19 mouse cellular contexts compared by ENCODE assay signal in genomic region chr4:63405683-63406082, GRCm38 (mm10). TPM values are rescaled to one million over a fixed set of nuclear protein-coding genes. Genes with fewer than 3 reads are reported as not detected.
DNase-seq lines count a peak whose midpoint lies in the region; ATAC-seq and TF ChIP-seq lines count a peak whose summit lies in the region.
"Had no signal": no experiment of that assay in that cellular context is flagged by ENCODE, and none has a peak within 500 bp of the region (broad histone marks: within the 10 kb centered on the region; RNA-seq: fewer than 3 reads in every experiment).

No protein-coding gene starts in this region.

- no peaks in the 10 kb centered on the region for H3K9me3 ChIP-seq in liver, postnatal 0 days (ENCODE audit: low read length)
- H3K9me3 ChIP-seq: limb, embryonic 13.5 days had no signal

- H3K4me3 ChIP-seq in liver, postnatal 0 days (ENCODE audit: low read depth, low read length): no peak overlapping the region
- H3K4me3 ChIP-seq: left cerebral cortex, adult 2 months; limb, embryonic 13.5 days had no signal

- TF ChIP-seq EP300 in liver, postnatal 0 days (IDR thresholded peaks at IDR 0.05; ENCODE audit: low read depth): no peak

- 43% methylated on average over 4 of the region's 4 CpGs for WGBS in liver, postnatal 0 days (ENCODE audit: insufficient replicate concordance)

- DNase-seq in CD4-positive, CD25-positive, alpha-beta regulatory T cell, adult 2 months (ENCODE audit: low read depth, low spot score): peak; percentile 16
- no peak for DNase-seq in liver, postnatal 0 days
- DNase-seq in liver: no peak
- DNase-seq in thymus, postnatal 14 days: peak; percentile 20
- DNase-seq in thymus, postnatal 10 days (ENCODE audit: low spot score in 2 of 2): no peak
- DNase-seq in naive thymus-derived CD4-positive, alpha-beta T cell, adult 2 months (ENCODE audit: low read depth): peak; percentile 12
- no peak for DNase-seq in right cerebral cortex, postnatal 4 days
- DNase-seq: cerebellum, postnatal 14 days; gastrocnemius, postnatal 14 days; kidney, postnatal 10 days; lung, adult 2 months; right cerebral cortex, postnatal 14 days had no signal

- no peaks in the 10 kb centered on the region for H3K36me3 ChIP-seq in liver, postnatal 0 days (replicated peaks; ENCODE audit: insufficient read depth, low read length)
- H3K36me3 ChIP-seq: limb, embryonic 13.5 days had no signal

- peak overlapping the region; percentile 60; the same call in 1 of the 2 replicates for H3K4me2 ChIP-seq in liver, postnatal 0 days (ENCODE audit: low read depth, low read length)
- H3K4me2 ChIP-seq: heart, embryonic 11.5 days; limb, embryonic 13.5 days had no signal

- H3K27me3 ChIP-seq in liver, postnatal 0 days (ENCODE audit: insufficient read depth, low read length): peaks cover 6% of the 10 kb centered on the region; the same call in 1 of the 2 replicates
- H3K27me3 ChIP-seq: limb, embryonic 13.5 days; Patski had no signal

- peak overlapping the region; percentile 92 for H3K27ac ChIP-seq in liver, postnatal 0 days (ENCODE audit: low read depth)
- H3K27ac ChIP-seq: left cerebral cortex, adult 2 months; limb, embryonic 13.5 days had no signal

- TF ChIP-seq CTCF in liver, postnatal 0 days (IDR thresholded peaks at IDR 0.05; ENCODE audit: low read depth): no peak

- ATAC-seq in CD4-positive, CD25-positive, alpha-beta regulatory T cell, adult 4 months: no peak
- ATAC-seq in liver, postnatal 0 days: no peak
- ATAC-seq: intestine, embryonic 16.5 days; Patski had no signal

- peaks cover 55% of the 10 kb centered on the region for H3K4me1 ChIP-seq in liver, postnatal 0 days (ENCODE audit: insufficient read depth)

- H3K9ac ChIP-seq in liver, postnatal 0 days (replicated peaks): no peak overlapping the region

RNA-seq across cellular contexts. Expression of gene Akna, which starts 2.5 kb away (rescaled TPM):
- 100 to 1,000 TPM in 1 of 2 experiments, 10 to 100 TPM in 1; 95.9 to 158 TPM for polyA plus RNA-seq in CD4-positive, CD25-positive, alpha-beta regulatory T cell, adult 4 months (2017; shearing (Covaris generic))
- polyA plus RNA-seq in liver, postnatal 0 days (2015; fragmentation: Nextera tagmentation; extraction: Ambion mirVana): 4.6 and 5.2 TPM in 2 replicates

RNA-seq across cellular contexts. Expression of gene Orm2, which starts 43.4 kb away (rescaled TPM):
- under 1 TPM in 1 of 2 experiments, not detected in 1; 0.43 TPM for polyA plus RNA-seq in CD4-positive, CD25-positive, alpha-beta regulatory T cell, adult 4 months (2017; shearing (Covaris generic))
- not detected in 2 replicates for polyA plus RNA-seq in liver, postnatal 0 days (2015; fragmentation: Nextera tagmentation; extraction: Ambion mirVana)
- polyA plus RNA-seq: heart, embryonic 11.5 days; intestine, embryonic 16.5 days; limb, embryonic 13.5 days; stomach, embryonic 14.5 days had no signal

RNA-seq across cellular contexts. Expression of gene Orm3, which starts 49.7 kb away (rescaled TPM):
- polyA plus RNA-seq in CD4-positive, CD25-positive, alpha-beta regulatory T cell, adult 4 months (2017; shearing (Covaris generic)): 1 to 10 TPM in 1 of 2 experiments, under 1 TPM in 1; 0.79 to 1.2 TPM
- not detected in 2 replicates for polyA plus RNA-seq in liver, postnatal 0 days (2015; fragmentation: Nextera tagmentation; extraction: Ambion mirVana)
- polyA plus RNA-seq: heart, embryonic 11.5 days; intestine, embryonic 16.5 days; limb, embryonic 13.5 days; stomach, embryonic 14.5 days had no signal

Comparison
In these comparisons a context has a peak if more than half of its experiments do, and no peak if none do; other contexts are left out.
1. DNase-seq: peak in CD4-positive, CD25-positive, alpha-beta regulatory T cell, adult 2 months (single experiment), thymus, postnatal 14 days (single experiment) and naive thymus-derived CD4-positive, alpha-beta T cell, adult 2 months (single experiment); none in liver, postnatal 0 days (single experiment), liver (single experiment), thymus, postnatal 10 days (0 of 2) and right cerebral cortex, postnatal 4 days (single experiment).
2. RNA of gene Akna, which starts 2.5 kb away (polyA plus RNA-seq): 95.9 to 158 TPM in CD4-positive, CD25-positive, alpha-beta regulatory T cell, adult 4 months; 4.6 to 5.2 TPM in liver, postnatal 0 days; every median in the first group is over 10 times any median in the second.